Mouse (Mus musculus) liver, postnatal 0 days (tissue): ENCODE measurements at regions not wholly inside any gene's neighbourhood (a gene's known extent, or its start where the extent isn't known, plus 50 kb on each side); places are given as distances from the start of the nearest gene placed in this dataset.

Experiments used
- CTCF ChIP-seq: sonication (generic); IDR thresholded peaks from 2 replicates; pipeline ENCODE4 v1.5.1; 2016; ENCODE audit warnings: antibody characterized with exemption, low read depth
- EP300 ChIP-seq: IDR thresholded peaks from 2 replicates; pipeline ENCODE4 v1.6.1; 2016; ENCODE audit warnings: antibody characterized with exemption, low read depth, mild to moderate bottlenecking

DNA sequence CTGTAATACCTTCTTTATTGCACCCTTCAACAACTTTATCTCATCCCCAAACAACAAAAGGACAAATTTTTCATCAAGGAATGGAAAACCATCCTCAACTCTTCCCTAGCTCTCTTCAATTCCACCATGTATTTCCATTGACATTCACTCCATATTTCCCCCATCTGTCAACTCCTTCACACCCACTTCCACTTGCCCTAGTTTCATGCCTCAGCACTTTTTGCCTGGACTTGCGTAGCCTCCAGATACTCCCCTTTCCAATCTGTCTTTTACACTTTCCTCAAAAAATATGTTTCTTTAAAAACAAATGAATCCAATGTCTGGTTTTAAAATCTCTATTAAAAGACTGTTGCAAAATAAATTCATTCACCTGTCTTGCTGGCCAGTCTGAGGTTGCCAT, 577.7 kb upstream of the Rps6ka3 start:
- TF ChIP-seq CTCF, result no peak
- TF ChIP-seq EP300, result no peak
